Mouse (Mus musculus): ENCODE results near the gene Pmpca. TPM values are rescaled to one million over a fixed set of nuclear protein-coding genes. Genes with fewer than 3 reads are reported as not detected.

Gene Pmpca
- polyA plus RNA-seq, 1 experiment, result 17.7 TPM

GRCm38 (mm10) chr2:26352291-26352910 lies 36.7 kb upstream of the Pmpca start:
- Histone ChIP-seq H3K4me1 (ENCODE audit: control insufficient read depth, insufficient read depth, insufficient read length, low read length) (peaks cover 14% of the 10 kb centered on the region), H3K4me3 (ENCODE audit: low read depth, low read length) (peak overlapping the region; percentile 91), H3K27ac (ENCODE audit: insufficient read depth, low read depth, low read length) (no peak overlapping the region), H3K27me3 (ENCODE audit: control insufficient read depth, insufficient read depth, low read length) (no peaks in the 10 kb centered on the region), H3K36me3 (ENCODE audit: control insufficient read depth, insufficient read depth, low read length) (no peaks in the 10 kb centered on the region; the same call in none of the 2 replicates)
- TF ChIP-seq CTCF (IDR thresholded peaks at IDR 0.05; ENCODE audit: extremely low read depth, insufficient read length, insufficient replicate concordance, low read depth, low read length) (no peak), POLR2A (IDR thresholded peaks at IDR 0.05; ENCODE audit: low read depth, low read length) (no peak)
- WGBS, result 3% methylated on average over 36 of the region's 36 CpGs

GRCm38 (mm10) chr2:26353066-26353980 lies 35.8 kb upstream of the Pmpca start:
- Histone ChIP-seq H3K27me3 (ENCODE audit: control insufficient read depth, insufficient read depth, low read length) (no peaks in the 10 kb centered on the region), H3K36me3 (ENCODE audit: control insufficient read depth, insufficient read depth, low read length) (no peaks in the 10 kb centered on the region; the same call in 1 of the 2 replicates), H3K4me3 (ENCODE audit: low read depth, low read length) (peak overlapping the region; percentile 91; the same call in 1 of the 2 replicates), H3K27ac (ENCODE audit: insufficient read depth, low read depth, low read length) (no peak overlapping the region), H3K4me1 (ENCODE audit: control insufficient read depth, insufficient read depth, insufficient read length, low read length) (peaks cover 13% of the 10 kb centered on the region)
- no peak for TF ChIP-seq POLR2A (IDR thresholded peaks at IDR 0.05; ENCODE audit: low read depth, low read length)
- no peak for TF ChIP-seq CTCF (IDR thresholded peaks at IDR 0.05; ENCODE audit: extremely low read depth, insufficient read length, insufficient replicate concordance, low read depth, low read length)
- 88% methylated on average over 11 of the region's 11 CpGs for WGBS

- Histone ChIP-seq H3K36me3 (ENCODE audit: control insufficient read depth, insufficient read depth, low read length) (no peaks in the 10 kb centered on the region), H3K4me1 (ENCODE audit: control insufficient read depth, insufficient read depth, insufficient read length, low read length) (peaks cover 18% of the 10 kb centered on the region), H3K27ac (ENCODE audit: insufficient read depth, low read depth, low read length) (no peak overlapping the region), H3K27me3 (ENCODE audit: control insufficient read depth, insufficient read depth, low read length) (no peaks in the 10 kb centered on the region), H3K4me3 (ENCODE audit: low read depth, low read length) (no peak overlapping the region)
- WGBS, result 88% methylated on average over 4 of the region's 4 CpGs
- TF ChIP-seq POLR2A (IDR thresholded peaks at IDR 0.05; ENCODE audit: low read depth, low read length), result no peak
- no peak for TF ChIP-seq CTCF (IDR thresholded peaks at IDR 0.05; ENCODE audit: extremely low read depth, insufficient read length, insufficient replicate concordance, low read depth, low read length)
Observed at GRCm38 (mm10) chr2:26354401-26354800, 34.7 kb upstream of the Pmpca start.

GRCm38 (mm10) chr2:26356231-26356630 lies 32.9 kb upstream of the Pmpca start:
- 84% methylated on average over 4 of the region's 4 CpGs for WGBS

GRCm38 (mm10) chr2:26356678-26357077 lies 32.5 kb upstream of the Pmpca start:
- WGBS, result 73% methylated on average over 7 of the region's 7 CpGs
- peaks cover 16% of the 10 kb centered on the region for H3K4me1 ChIP-seq (ENCODE audit: control insufficient read depth, insufficient read depth, insufficient read length, low read length)
- H3K36me3 ChIP-seq (ENCODE audit: control insufficient read depth, insufficient read depth, low read length), result no peaks in the 10 kb centered on the region
- no peak overlapping the region for H3K4me3 ChIP-seq (ENCODE audit: low read depth, low read length)
- no peaks in the 10 kb centered on the region for H3K27me3 ChIP-seq (ENCODE audit: control insufficient read depth, insufficient read depth, low read length)
- no peak overlapping the region for H3K27ac ChIP-seq (ENCODE audit: insufficient read depth, low read depth, low read length)
- TF ChIP-seq POLR2A (IDR thresholded peaks at IDR 0.05; ENCODE audit: low read depth, low read length) (no peak), CTCF (IDR thresholded peaks at IDR 0.05; ENCODE audit: extremely low read depth, insufficient read length, insufficient replicate concordance, low read depth, low read length) (no peak)

More at GRCm38 (mm10) chr2:26356231-26356630, 32.9 kb upstream of the Pmpca start:
- TF ChIP-seq CTCF (IDR thresholded peaks at IDR 0.05; ENCODE audit: extremely low read depth, insufficient read length, insufficient replicate concordance, low read depth, low read length), result no peak
- no peak for TF ChIP-seq POLR2A (IDR thresholded peaks at IDR 0.05; ENCODE audit: low read depth, low read length)
- Histone ChIP-seq H3K4me3 (ENCODE audit: low read depth, low read length) (no peak overlapping the region), H3K36me3 (ENCODE audit: control insufficient read depth, insufficient read depth, low read length) (no peaks in the 10 kb centered on the region), H3K27me3 (ENCODE audit: control insufficient read depth, insufficient read depth, low read length) (no peaks in the 10 kb centered on the region), H3K4me1 (ENCODE audit: control insufficient read depth, insufficient read depth, insufficient read length, low read length) (peaks cover 18% of the 10 kb centered on the region), H3K27ac (ENCODE audit: insufficient read depth, low read depth, low read length) (no peak overlapping the region)

GRCm38 (mm10) chr2:26357484-26357883 lies 31.7 kb upstream of the Pmpca start:
- TF ChIP-seq POLR2A (IDR thresholded peaks at IDR 0.05; ENCODE audit: low read depth, low read length) (no peak), CTCF (IDR thresholded peaks at IDR 0.05; ENCODE audit: extremely low read depth, insufficient read length, insufficient replicate concordance, low read depth, low read length) (peak; percentile 22; the same call in 1 of the 2 replicates)
- Histone ChIP-seq H3K27me3 (ENCODE audit: control insufficient read depth, insufficient read depth, low read length) (no peaks in the 10 kb centered on the region), H3K36me3 (ENCODE audit: control insufficient read depth, insufficient read depth, low read length) (no peaks in the 10 kb centered on the region), H3K27ac (ENCODE audit: insufficient read depth, low read depth, low read length) (no peak overlapping the region), H3K4me3 (ENCODE audit: low read depth, low read length) (no peak overlapping the region), H3K4me1 (ENCODE audit: control insufficient read depth, insufficient read depth, insufficient read length, low read length) (peaks cover 14% of the 10 kb centered on the region)
- 52% methylated on average over 15 of the region's 15 CpGs for WGBS

Data from small intestine, adult 2 months (tissue).